Mouse (Mus musculus) heart, postnatal 0 days (tissue): ENCODE data around the gene Cyp4v3. TPM values are rescaled to one million over a fixed set of nuclear protein-coding genes. Genes with fewer than 3 reads are reported as not detected.

ENCODE experiments used
- ATAC-seq: fragments of 200-750 bp; cut with Nextera tagmentation; 2 replicates; pipeline ENCODE4 v1.8.0; 2017; ENCODE audit warnings: low read depth, moderate number of reproducible peaks, moderate library complexity; ENCODE audit not compliant: insufficient read depth
- DNase-seq: peaks from one replicate; pipeline ENCODE4 v3.0.0-alpha.2; 2016; ENCODE audit warnings: low spot score
- H3K27ac ChIP-seq: fragments of 300-500 bp; sonication (generic); 2 replicates; pipeline ENCODE4 v1.5.1; 2014; ENCODE audit warnings: low read depth, mild to moderate bottlenecking
- H3K27me3 ChIP-seq: fragments of 300-500 bp; sonication (generic); 2 replicates; pipeline ENCODE4 v1.6.1; 2014; ENCODE audit warnings: low read length, mixed read lengths; ENCODE audit not compliant: control insufficient read depth, insufficient read depth
- H3K36me3 ChIP-seq: fragments of 300-500 bp; sonication (generic); replicated peaks from 2 replicates; pipeline ENCODE4 v1.6.1; 2014; ENCODE audit warnings: low read length, mixed read lengths; ENCODE audit not compliant: control insufficient read depth, insufficient read depth
- H3K4me1 ChIP-seq: fragments of 300-500 bp; sonication (generic); 2 replicates; pipeline ENCODE4 v1.6.1; 2014; ENCODE audit warnings: antibody characterized with exemption; ENCODE audit not compliant: control insufficient read depth, insufficient read depth
- H3K4me2 ChIP-seq: fragments of 300-500 bp; sonication (generic); 2 replicates; pipeline ENCODE4 v1.6.1; 2014; ENCODE audit warnings: low read depth, mild to moderate bottlenecking, low read length, moderate library complexity
- H3K4me3 ChIP-seq: fragments of 300-500 bp; sonication (generic); 2 replicates; pipeline ENCODE4 v1.5.1; 2014; ENCODE audit warnings: low read depth, low read length
- H3K9ac ChIP-seq: fragments of 300-500 bp; sonication (generic); replicated peaks from 2 replicates; pipeline ENCODE4 v1.6.1; 2014; ENCODE audit warnings: low read depth, low read length, mixed read lengths
- H3K9me3 ChIP-seq: fragments of 300-500 bp; sonication (generic); replicated peaks from 2 replicates; pipeline ENCODE4 v1.6.1; 2016; ENCODE audit warnings: low read length; ENCODE audit not compliant: control insufficient read depth
- CTCF ChIP-seq: IDR thresholded peaks from 2 replicates; pipeline ENCODE4 v1.5.1; 2016; ENCODE audit warnings: antibody characterized with exemption, control low read depth, low read depth
- EP300 ChIP-seq: IDR thresholded peaks from 2 replicates; pipeline ENCODE4 v1.6.1; 2016; ENCODE audit warnings: antibody characterized with exemption, low read depth
- WGBS: fragments of 180-500 bp; shearing (Covaris S2); extraction: QIAGEN DNeasy Blood & Tissue Kit; methylation state at CpG from one replicate; pipeline ENCODE4 v1.1.7; 2014; 5-methylcytosine and 5-hydroxymethylcytosine counted together
- polyA plus RNA-seq: library from polyadenylated mRNA; unstranded; fragments of >200 nt; fragmentation: Nextera tagmentation; extraction: Ambion mirVana; gene quantifications from 2 replicates; pipeline ENCODE4 v1.2.1, GENCODE M21; 2015
- total RNA-seq: library from RNA; depleted of rRNA; stranded (reverse); fragments of >200 nt; gene quantifications from 2 replicates; pipeline ENCODE4 v1.2.3, GENCODE M21; 2014; ENCODE audit warnings: low replicate concordance; rRNA removed

Gene Cyp4v3
- 0.15 and 1.3 TPM in 2 replicates for total RNA-seq
- 0.65 and 0.83 TPM in 2 replicates for polyA plus RNA-seq

DNA sequence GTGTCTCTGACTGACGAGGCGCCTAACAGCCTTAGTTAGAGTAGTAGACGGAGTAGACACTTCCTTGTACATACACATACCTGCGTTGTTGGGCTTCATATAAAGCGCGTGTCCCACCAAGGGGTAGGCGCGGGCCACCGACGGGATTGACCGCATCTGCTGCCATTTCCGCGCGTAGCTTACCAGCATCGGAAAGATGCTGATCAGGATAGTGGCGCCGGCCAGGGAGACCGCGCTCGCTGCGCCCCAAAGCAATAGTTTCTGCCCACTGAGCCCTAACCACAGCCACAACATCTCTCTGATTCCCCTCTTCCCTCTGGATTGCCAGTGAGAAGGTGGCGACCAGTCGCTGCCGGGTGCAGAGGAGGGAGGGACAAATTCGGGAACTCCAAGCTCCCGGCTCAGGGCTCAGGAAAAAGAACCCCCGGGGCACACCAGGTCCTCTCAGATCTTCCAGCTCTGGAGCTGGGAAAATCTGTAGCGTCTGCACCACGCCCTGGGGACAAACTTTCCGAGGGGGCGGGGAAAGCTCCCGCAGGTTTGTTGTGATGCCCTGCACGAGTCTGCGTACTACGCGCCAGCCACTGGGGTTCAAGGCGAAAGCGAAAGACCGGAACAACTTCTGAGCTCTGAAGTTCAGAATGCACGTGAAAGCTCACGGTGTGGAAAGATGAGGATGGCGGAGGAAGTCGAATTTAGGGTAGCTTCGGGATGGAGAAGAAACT, at the start of gene Cyp4v3:
TSS of gene Cyp4v3 (minus strand) at position 532 of the 725 bp plus-strand sequence.
- Histone ChIP-seq H3K36me3 (no peaks in the 10 kb centered on the region), H3K9ac (peak within 1 kb of the TSS; percentile 49), H3K4me2 (peak within 1 kb of the TSS; percentile 85), H3K27ac (peak within 1 kb of the TSS; percentile 9; the same call in 1 of the 2 replicates), H3K4me3 (peak within 1 kb of the TSS; percentile 56), H3K27me3 (no peaks in the 10 kb centered on the region), H3K9me3 (no peaks in the 10 kb centered on the region), H3K4me1 (no peaks in the 10 kb centered on the region)
- DNase-seq (peak; percentile 59), ATAC-seq (peak; percentile 80)
- TF ChIP-seq EP300 (no peak), CTCF (no peak)
- 1% methylated on average over 43 of the region's 44 CpGs for WGBS

DNA sequence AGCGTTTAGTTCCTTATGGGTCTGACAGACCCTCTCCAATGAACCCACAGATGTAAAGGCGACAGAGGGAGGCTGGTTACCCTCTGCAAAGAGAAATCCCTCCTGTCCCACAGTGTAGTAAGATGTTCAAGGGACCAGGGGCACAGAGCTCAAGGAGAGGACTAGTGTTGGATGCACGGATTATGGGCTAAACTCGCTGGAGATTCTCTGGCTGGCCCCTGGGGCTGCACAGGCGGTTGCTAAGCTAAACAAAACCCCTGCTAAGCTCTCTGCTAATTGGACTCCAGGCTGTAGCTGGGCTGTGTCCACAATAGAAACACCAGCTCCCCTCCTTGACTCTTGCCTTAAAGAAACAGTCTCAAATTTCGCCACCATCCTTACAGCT, 48.9 kb upstream of the Cyp4v3 start, which contains the start of gene Fam149a:
TSS of gene Fam149a (minus strand) at position 329 of the 385 bp plus-strand sequence.
- WGBS: 5% methylated on average over 6 of the region's 6 CpGs
- H3K9ac ChIP-seq: no peak within 1 kb of the TSS
- H3K4me1 ChIP-seq: peaks cover 3% of the 10 kb centered on the region; the same call in 1 of the 2 replicates
- no peaks in the 10 kb centered on the region for H3K9me3 ChIP-seq
- no peak for ATAC-seq
- H3K4me2 ChIP-seq: peak within 1 kb of the TSS; percentile 62
- H3K36me3 ChIP-seq: no peaks in the 10 kb centered on the region
- H3K27ac ChIP-seq: no peak within 1 kb of the TSS
- peak within 1 kb of the TSS; percentile 30 for H3K4me3 ChIP-seq
- H3K27me3 ChIP-seq: peaks cover 10% of the 10 kb centered on the region; the same call in 1 of the 2 replicates
- no peak for DNase-seq
- TF ChIP-seq CTCF (no peak), EP300 (no peak)

DNA sequence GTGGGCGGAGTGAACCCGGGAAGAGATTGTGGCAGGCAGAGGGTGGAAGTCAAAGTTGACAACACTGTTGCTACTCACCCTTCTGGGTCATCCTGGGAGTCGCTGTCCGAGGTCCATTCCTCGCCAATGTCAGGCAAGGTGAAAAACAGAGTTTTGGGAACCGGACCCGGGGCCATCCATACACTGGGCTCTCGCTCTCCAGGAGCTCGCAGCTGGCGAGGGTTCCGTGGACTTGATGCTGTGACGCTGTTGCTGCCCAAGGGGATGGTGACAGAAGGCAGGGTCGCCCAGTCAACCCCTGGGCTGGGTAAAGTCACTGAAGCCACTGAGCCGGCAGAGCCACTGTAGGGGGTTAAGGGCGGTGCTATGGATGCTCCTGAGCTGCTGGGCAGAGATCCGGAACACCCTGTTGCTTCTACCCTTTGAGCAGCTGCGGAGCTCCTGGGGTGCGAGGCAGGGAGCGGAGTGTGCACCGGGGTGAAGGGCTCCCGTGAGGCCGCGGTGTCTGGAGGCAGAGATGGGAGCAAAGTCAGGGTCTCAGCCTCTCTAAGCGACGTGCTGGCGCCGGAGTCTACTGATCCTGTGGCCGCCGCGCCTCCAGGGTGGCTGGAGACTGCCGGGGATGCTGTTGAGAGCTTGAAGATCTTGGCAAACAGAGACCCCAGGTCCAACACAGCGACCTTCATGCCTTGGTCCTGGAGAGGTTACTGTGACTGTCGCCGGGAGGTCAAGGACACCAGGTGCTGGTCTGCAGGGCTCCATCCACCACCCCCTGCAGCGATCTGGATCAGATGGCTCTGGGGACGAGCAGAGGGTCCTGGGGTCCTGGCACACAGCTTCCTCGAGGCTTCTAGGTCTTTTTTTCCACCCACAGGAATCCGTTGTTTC, 48.3 kb upstream of the Cyp4v3 start:
- H3K9ac ChIP-seq: no peak overlapping the region
- no peaks in the 10 kb centered on the region for H3K9me3 ChIP-seq
- no peak for ATAC-seq
- H3K4me1 ChIP-seq: peaks cover 3% of the 10 kb centered on the region; the same call in 1 of the 2 replicates
- no peak overlapping the region for H3K27ac ChIP-seq
- H3K36me3 ChIP-seq: no peaks in the 10 kb centered on the region
- peaks cover 10% of the 10 kb centered on the region; the same call in 1 of the 2 replicates for H3K27me3 ChIP-seq
- WGBS: 4% methylated on average over 38 of the region's 38 CpGs
- no peak for TF ChIP-seq CTCF
- TF ChIP-seq EP300: no peak
- H3K4me3 ChIP-seq: peak overlapping the region; percentile 30
- no peak for DNase-seq
- H3K4me2 ChIP-seq: peak overlapping the region; percentile 62

DNA sequence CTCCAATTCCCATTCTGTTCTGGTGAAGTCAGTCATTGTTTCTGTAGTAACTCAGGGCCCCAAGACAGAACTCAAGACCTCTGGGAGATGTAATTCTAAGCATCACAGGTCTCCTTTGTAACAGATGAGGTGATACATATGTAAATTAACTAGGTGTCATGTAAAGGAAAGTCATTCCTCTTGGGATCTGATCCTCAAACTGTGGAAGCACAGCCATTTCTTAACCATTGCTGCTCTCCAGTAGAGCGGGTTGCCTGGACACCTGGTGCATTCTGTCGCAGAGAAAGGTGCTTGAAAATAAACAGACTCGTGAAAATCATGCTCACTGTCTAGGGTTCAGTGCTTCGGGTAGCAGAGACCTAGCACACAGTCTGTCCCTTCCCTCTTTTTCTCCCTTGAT, 47.6 kb upstream of the Cyp4v3 start:
- ATAC-seq (no peak), DNase-seq (no peak)
- H3K9me3 ChIP-seq: no peaks in the 10 kb centered on the region
- no peak overlapping the region for H3K27ac ChIP-seq
- no peak overlapping the region for H3K4me2 ChIP-seq
- peaks cover 3% of the 10 kb centered on the region; the same call in 1 of the 2 replicates for H3K4me1 ChIP-seq
- peaks cover 10% of the 10 kb centered on the region; the same call in 1 of the 2 replicates for H3K27me3 ChIP-seq
- no peak overlapping the region for H3K9ac ChIP-seq
- H3K4me3 ChIP-seq: no peak overlapping the region
- 30% methylated on average over 4 of the region's 4 CpGs for WGBS
- TF ChIP-seq CTCF (no peak), EP300 (no peak)
- H3K36me3 ChIP-seq: no peaks in the 10 kb centered on the region

DNA sequence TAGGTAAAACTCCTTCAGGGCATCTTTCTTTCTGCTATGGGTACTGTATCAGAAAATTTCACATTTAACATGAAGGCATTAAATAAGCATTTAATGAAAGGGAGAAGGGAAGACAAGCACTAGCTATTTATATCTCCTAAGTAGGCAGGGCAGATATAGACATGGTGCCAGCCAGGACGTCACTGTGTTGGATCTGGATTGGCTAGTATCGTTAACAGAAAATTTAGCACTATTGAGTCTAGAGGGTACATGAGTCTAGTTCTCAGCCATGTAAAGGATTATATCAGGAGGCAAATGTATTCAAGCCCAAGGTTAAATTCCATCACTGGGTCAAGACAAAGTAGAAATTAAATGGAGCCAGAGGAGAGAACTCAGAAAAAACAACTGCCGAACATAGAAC, 41.1 kb upstream of the Cyp4v3 start:
- Histone ChIP-seq H3K9me3 (no peaks in the 10 kb centered on the region), H3K36me3 (no peaks in the 10 kb centered on the region), H3K4me3 (no peak overlapping the region), H3K27me3 (no peaks in the 10 kb centered on the region), H3K9ac (no peak overlapping the region), H3K27ac (no peak overlapping the region), H3K4me2 (no peak overlapping the region), H3K4me1 (no peaks in the 10 kb centered on the region)
- DNase-seq (peak; percentile 15), ATAC-seq (peak; percentile 63; the same call in 1 of the 2 replicates)
- 39% methylated on average over 3 of the region's 3 CpGs for WGBS
- TF ChIP-seq CTCF: no peak
- no peak for TF ChIP-seq EP300
